Mouse (Mus musculus) liver, embryonic 14.5 days (tissue): ENCODE results near the gene Alg5.

Experiments
- CTCF ChIP-seq: IDR thresholded peaks from 2 replicates; pipeline ENCODE4 v1.5.1; 2016; ENCODE audit warnings: antibody characterized with exemption, low read depth, control low read depth
- EP300 ChIP-seq: IDR thresholded peaks from 2 replicates; pipeline ENCODE4 v1.6.1; 2016; ENCODE audit warnings: antibody characterized with exemption, low read depth

DNA sequence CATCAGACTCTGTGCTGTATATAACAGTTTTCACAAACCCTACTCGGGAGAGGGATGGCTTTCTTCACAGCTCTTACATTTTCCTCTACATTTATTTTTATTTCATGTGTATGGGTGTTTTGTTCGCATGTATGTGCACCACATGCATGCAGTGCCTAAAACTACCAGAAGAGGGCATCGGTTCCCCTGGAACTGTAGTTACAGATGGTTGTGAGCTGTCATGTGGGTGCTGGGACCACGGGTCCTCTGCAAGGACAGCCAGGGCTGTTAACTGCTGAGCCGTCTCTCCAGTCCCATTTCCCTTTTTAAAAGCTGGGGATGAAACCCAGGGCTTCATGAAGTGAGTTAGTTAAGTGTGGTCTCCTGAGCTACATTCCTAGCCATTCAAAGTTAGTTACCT, 60.0 kb downstream of the Alg5 start:
- no peak for TF ChIP-seq EP300
- peak; percentile 55 for TF ChIP-seq CTCF
